Mouse (Mus musculus): Measurements from ENCODE around the gene Il4.

Gene Il4

GRCm38 (mm10) chr11:53624124-53624523 lies 5.7 kb upstream of the Il4 start:
- no peak for DNase-seq (ENCODE audit: low spot score)

- DNase-seq (ENCODE audit: low spot score), result no peak
Observed at GRCm38 (mm10) chr11:53623573-53623972, 5.1 kb upstream of the Il4 start.

- DNase-seq (ENCODE audit: low spot score), result no peak
Observed at GRCm38 (mm10) chr11:53622440-53622806, 4.0 kb upstream of the Il4 start.

GRCm38 (mm10) chr11:53621582-53622439 lies 3.3 kb upstream of the Il4 start:
- DNase-seq (ENCODE audit: low spot score), result no peak

- DNase-seq (ENCODE audit: low spot score), result no peak
Observed at GRCm38 (mm10) chr11:53620094-53620493, 1.6 kb upstream of the Il4 start.

GRCm38 (mm10) chr11:53619428-53619827 lies 959 bp upstream of the Il4 start:
- DNase-seq (ENCODE audit: low spot score), result no peak

- no peak for DNase-seq (ENCODE audit: low spot score)
Observed at GRCm38 (mm10) chr11:53617562-53618109, 833 bp downstream of the Il4 start.

GRCm38 (mm10) chr11:53616748-53617558 lies 1.5 kb downstream of the Il4 start:
- DNase-seq (ENCODE audit: low spot score), result peak; percentile 59

- DNase-seq (ENCODE audit: low spot score), result no peak
Observed at GRCm38 (mm10) chr11:53615575-53615974, 2.9 kb downstream of the Il4 start.

- no peak for DNase-seq (ENCODE audit: low spot score)
Observed at GRCm38 (mm10) chr11:53615172-53615571, 3.3 kb downstream of the Il4 start.

GRCm38 (mm10) chr11:53609672-53610071 lies 8.8 kb downstream of the Il4 start:
- no peak for DNase-seq (ENCODE audit: low spot score)

GRCm38 (mm10) chr11:53609231-53609630 lies 9.2 kb downstream of the Il4 start:
- DNase-seq (ENCODE audit: low spot score), result no peak

GRCm38 (mm10) chr11:53605609-53606008 lies 12.9 kb downstream of the Il4 start:
- DNase-seq (ENCODE audit: low spot score), result no peak

GRCm38 (mm10) chr11:53604983-53605382 lies 13.5 kb downstream of the Il4 start:
- no peak for DNase-seq (ENCODE audit: low spot score)

GRCm38 (mm10) chr11:53591116-53591515 lies 27.4 kb downstream of the Il4 start:
- no peak for DNase-seq (ENCODE audit: low spot score)

- peak; percentile 21 for DNase-seq (ENCODE audit: low spot score)
Observed at GRCm38 (mm10) chr11:53590368-53590768, 28.1 kb downstream of the Il4 start.

- DNase-seq (ENCODE audit: low spot score), result no peak
Observed at GRCm38 (mm10) chr11:53588279-53588678, 30.2 kb downstream of the Il4 start.

- DNase-seq (ENCODE audit: low spot score), result no peak
Observed at GRCm38 (mm10) chr11:53585510-53585909, 33.0 kb downstream of the Il4 start.

- no peak for DNase-seq (ENCODE audit: low spot score)
Observed at GRCm38 (mm10) chr11:53584849-53585248, 33.6 kb downstream of the Il4 start.

GRCm38 (mm10) chr11:53583151-53583550 lies 35.3 kb downstream of the Il4 start:
- DNase-seq (ENCODE audit: low spot score), result no peak

GRCm38 (mm10) chr11:53580562-53580961 lies 37.9 kb downstream of the Il4 start:
- DNase-seq (ENCODE audit: low spot score), result no peak

GRCm38 (mm10) chr11:53567224-53568014 lies 51.0 kb downstream of the Il4 start, which contains the start of gene Kif3a:
Gene Kif3a (plus strand): TSS chr11:53567379.
- DNase-seq (ENCODE audit: low spot score), result peak; percentile 95

All from yolk sac, embryonic 10.5 days (tissue).